Mouse (Mus musculus): ENCODE measurements around the gene Fbxo5. TPM values are rescaled to one million over a fixed set of nuclear protein-coding genes. Genes with fewer than 3 reads are reported as not detected.
A peak's percentile ranks its signal among the peaks of the same experiment; 100 is the strongest.

The Fbxo5 gene
- polyA plus RNA-seq (2012; rRNA removed), result 30.4 and 43.5 TPM in 2 replicates
- polyA plus RNA-seq (2014; fragmentation: Nextera tagmentation; extraction: Ambion mirVana), result 52.7 and 58.3 TPM in 2 replicates

DNA sequence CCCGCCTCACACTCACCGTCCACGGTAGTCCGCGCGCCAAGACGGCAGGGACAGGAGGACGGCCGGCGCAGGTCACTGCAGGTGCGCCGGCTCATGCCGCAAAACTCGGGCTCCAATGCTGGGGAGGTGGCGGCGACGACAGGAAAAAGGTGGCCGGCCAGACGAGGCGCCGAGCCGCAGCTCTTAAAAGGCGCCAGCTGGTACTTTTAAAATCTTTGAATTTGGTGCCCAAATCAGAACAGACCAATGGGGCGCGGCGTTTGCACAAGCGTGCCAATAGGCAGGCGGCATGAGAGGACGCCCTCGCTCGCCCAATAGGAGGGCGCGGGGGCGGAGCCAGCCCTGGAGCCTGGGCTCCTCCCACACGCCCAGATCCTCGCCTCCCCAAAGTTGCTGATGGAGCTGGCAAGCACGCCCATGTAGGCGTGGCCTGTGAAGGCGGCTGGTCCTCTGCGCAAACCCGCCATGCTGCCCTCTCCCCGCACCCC is at the start of gene Fbxo5:
Gene Fbxo5 (minus strand): TSS at position 358 of the 488 bp plus-strand sequence.
- no peaks in the 10 kb centered on the region for H3K27me3 ChIP-seq (ENCODE audit: control insufficient read depth, insufficient read depth, low read length)

DNA sequence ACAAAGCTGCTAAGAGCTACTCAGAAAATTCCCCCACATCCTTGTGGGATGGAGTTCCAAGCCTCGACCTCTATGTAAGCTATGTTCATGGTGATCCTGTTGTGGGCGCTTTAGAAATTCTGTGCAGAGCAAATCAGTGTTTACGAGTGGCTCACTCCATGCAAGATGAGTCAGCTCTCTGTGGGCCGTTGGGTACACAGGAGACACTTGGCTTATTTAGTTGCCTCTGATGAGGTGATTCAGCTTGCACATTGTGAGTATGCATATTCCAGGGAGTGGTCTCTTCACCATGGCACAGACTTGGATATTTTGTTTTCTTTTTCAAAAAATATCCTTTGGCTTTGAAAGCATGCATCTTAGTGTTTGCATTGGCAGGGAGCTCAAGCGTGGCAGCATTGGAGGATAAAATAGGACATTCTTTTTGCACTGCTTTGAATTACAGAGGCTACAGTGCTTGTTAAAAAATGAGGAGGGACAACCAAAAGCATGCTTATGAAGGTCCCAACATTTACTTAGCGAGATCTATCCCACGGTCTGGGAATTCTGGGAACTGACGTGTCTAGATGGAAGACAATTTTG is 48.0 kb upstream of the Fbxo5 start:
- H3K4me1 ChIP-seq (ENCODE audit: control insufficient read depth, insufficient read depth, low read length), result no peaks in the 10 kb centered on the region
- no peaks in the 10 kb centered on the region for H3K36me3 ChIP-seq (ENCODE audit: control insufficient read depth, insufficient read depth, low read length)
- WGBS, result 86% methylated on average over 8 of the region's 8 CpGs
- no peaks in the 10 kb centered on the region for H3K27me3 ChIP-seq (ENCODE audit: control insufficient read depth, insufficient read depth, low read length)
- H3K9ac ChIP-seq (ENCODE audit: low read depth, low read length, severe bottlenecking), result no peak overlapping the region
- H3K4me3 ChIP-seq (replicated peaks; ENCODE audit: low read length), result no peak overlapping the region
- H3K27ac ChIP-seq (replicated peaks; ENCODE audit: low read depth, low read length), result no peak overlapping the region
- no peaks in the 10 kb centered on the region for H3K9me3 ChIP-seq (ENCODE audit: control insufficient read depth, low read length)
- no peak for TF ChIP-seq POLR2A (IDR thresholded peaks at IDR 0.05; ENCODE audit: borderline replicate concordance, extremely low read depth, insufficient read depth, insufficient read length)
- no peak overlapping the region for H3K4me2 ChIP-seq (replicated peaks; ENCODE audit: low read depth, low read length, severe bottlenecking)
- no peak for DNase-seq (ENCODE audit: low spot score)
- no peak for ATAC-seq (ENCODE audit: low FRiP score, low read depth)

More for the DNA sequence above, at the start of gene Fbxo5:
- Histone ChIP-seq H3K36me3 (ENCODE audit: control insufficient read depth, insufficient read depth, low read length) (peaks cover 25% of the 10 kb centered on the region), H3K4me3 (replicated peaks; ENCODE audit: low read length) (peak within 1 kb of the TSS; percentile 75), H3K4me2 (replicated peaks; ENCODE audit: low read depth, low read length, severe bottlenecking) (peak within 1 kb of the TSS; percentile 94), H3K9me3 (ENCODE audit: control insufficient read depth, low read length) (no peaks in the 10 kb centered on the region), H3K9ac (ENCODE audit: low read depth, low read length, severe bottlenecking) (peak within 1 kb of the TSS; percentile 72), H3K27ac (replicated peaks; ENCODE audit: low read depth, low read length) (peak within 1 kb of the TSS; percentile 81), H3K4me1 (ENCODE audit: control insufficient read depth, insufficient read depth, low read length) (peaks cover 11% of the 10 kb centered on the region)
- DNase-seq (ENCODE audit: low spot score), result peak; percentile 100
- WGBS, result 0% methylated on average over 31 of the region's 42 CpGs
- peak; percentile 95 for ATAC-seq (ENCODE audit: low FRiP score, low read depth)
- TF ChIP-seq POLR2A (IDR thresholded peaks at IDR 0.05; ENCODE audit: borderline replicate concordance, extremely low read depth, insufficient read depth, insufficient read length), result 0 out of 2 replicates have a peak, but pooled peaks have one; percentile 19

DNA sequence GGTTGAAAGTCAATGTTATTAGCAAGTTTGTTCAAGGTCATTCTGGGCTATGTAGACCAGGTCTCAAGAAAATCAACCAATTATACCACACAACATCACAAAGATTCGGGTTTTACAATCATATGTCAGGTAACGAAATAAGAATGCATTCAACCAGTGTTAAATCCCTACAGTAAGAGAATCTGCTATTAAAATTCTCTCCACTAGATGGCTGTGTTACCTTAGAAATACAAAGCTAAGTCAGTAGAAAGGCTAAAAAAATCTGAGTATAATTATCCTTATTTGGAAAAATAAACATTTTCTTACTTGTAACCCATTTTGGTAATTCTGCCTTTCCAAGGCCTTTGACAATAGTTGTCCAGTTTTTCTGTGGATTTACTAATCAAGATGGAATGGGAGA is 41.5 kb upstream of the Fbxo5 start:
- no peak for ATAC-seq (ENCODE audit: low FRiP score, low read depth)
- Histone ChIP-seq H3K27me3 (ENCODE audit: control insufficient read depth, insufficient read depth, low read length) (no peaks in the 10 kb centered on the region), H3K4me1 (ENCODE audit: control insufficient read depth, insufficient read depth, low read length) (no peaks in the 10 kb centered on the region), H3K9ac (ENCODE audit: low read depth, low read length, severe bottlenecking) (no peak overlapping the region), H3K4me3 (replicated peaks; ENCODE audit: low read length) (no peak overlapping the region), H3K36me3 (ENCODE audit: control insufficient read depth, insufficient read depth, low read length) (no peaks in the 10 kb centered on the region), H3K27ac (replicated peaks; ENCODE audit: low read depth, low read length) (no peak overlapping the region), H3K4me2 (replicated peaks; ENCODE audit: low read depth, low read length, severe bottlenecking) (no peak overlapping the region), H3K9me3 (ENCODE audit: control insufficient read depth, low read length) (no peaks in the 10 kb centered on the region)
- WGBS, result 28% methylated on average over 2 of the region's 2 CpGs
- no peak for TF ChIP-seq POLR2A (IDR thresholded peaks at IDR 0.05; ENCODE audit: borderline replicate concordance, extremely low read depth, insufficient read depth, insufficient read length)
- DNase-seq (ENCODE audit: low spot score), result peak; percentile 74

DNA sequence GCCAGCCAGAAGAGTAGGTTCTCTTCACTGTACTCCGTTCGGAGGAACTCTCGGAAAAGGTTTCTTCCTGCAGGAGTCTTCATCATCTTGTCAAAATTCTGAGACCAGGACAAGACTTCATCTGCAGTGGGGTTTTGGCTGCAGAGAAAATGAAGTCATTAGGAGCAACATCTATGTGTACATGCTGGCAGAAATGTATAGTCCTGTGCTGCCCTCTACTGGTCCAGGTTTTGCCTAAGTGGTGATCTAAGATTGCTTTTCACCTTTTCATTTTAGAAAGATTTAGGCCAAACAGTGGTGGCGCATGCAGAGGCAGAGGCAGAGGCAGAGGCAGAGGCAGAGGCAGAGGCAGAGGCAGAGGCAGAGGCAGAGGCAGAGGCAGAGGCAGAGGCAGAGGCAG is 36.0 kb upstream of the Fbxo5 start:
- no peak for ATAC-seq (ENCODE audit: low FRiP score, low read depth)
- WGBS, result 88% methylated on average over 4 of the region's 4 CpGs

DNA sequence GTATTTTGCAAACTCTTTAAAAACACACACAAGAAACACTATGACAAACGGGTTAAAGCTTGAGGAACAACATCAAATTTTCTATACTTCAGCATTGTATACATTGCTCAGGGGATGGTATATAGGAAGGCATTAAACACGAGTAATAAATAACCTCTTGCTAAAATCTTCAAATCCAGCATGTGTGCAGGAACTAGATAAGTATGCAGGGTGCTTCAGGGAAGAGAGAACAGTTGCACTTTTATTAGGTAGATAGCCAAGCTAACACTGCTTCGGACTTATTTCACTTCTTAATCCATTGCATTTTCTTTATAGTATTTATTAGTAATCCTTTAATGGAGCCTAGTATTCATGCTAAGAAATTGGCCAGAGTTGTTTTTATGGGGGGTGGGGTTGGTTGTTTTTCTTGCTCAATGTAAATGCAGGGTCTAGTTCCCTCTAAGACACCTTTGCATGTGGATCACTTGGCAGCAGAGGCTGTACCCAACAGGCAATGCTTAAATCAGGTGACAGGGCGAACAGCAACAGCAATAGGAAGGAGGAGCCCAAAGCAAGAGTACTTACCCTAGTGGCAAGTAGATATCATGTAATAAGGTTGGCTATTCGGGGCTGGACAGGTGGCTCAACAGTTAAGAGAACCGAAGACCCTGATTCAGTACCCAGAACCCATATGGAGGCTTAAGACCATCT is 21.1 kb upstream of the Fbxo5 start:
- DNase-seq (ENCODE audit: low spot score), result no peak
- H3K9me3 ChIP-seq (ENCODE audit: control insufficient read depth, low read length), result no peaks in the 10 kb centered on the region

More for the DNA sequence above, 36.0 kb upstream of the Fbxo5 start:
- Histone ChIP-seq H3K4me2 (replicated peaks; ENCODE audit: low read depth, low read length, severe bottlenecking) (no peak overlapping the region), H3K27me3 (ENCODE audit: control insufficient read depth, insufficient read depth, low read length) (no peaks in the 10 kb centered on the region), H3K36me3 (ENCODE audit: control insufficient read depth, insufficient read depth, low read length) (no peaks in the 10 kb centered on the region), H3K9me3 (ENCODE audit: control insufficient read depth, low read length) (no peaks in the 10 kb centered on the region), H3K27ac (replicated peaks; ENCODE audit: low read depth, low read length) (no peak overlapping the region), H3K4me1 (ENCODE audit: control insufficient read depth, insufficient read depth, low read length) (no peaks in the 10 kb centered on the region), H3K4me3 (replicated peaks; ENCODE audit: low read length) (no peak overlapping the region), H3K9ac (ENCODE audit: low read depth, low read length, severe bottlenecking) (no peak overlapping the region)
- TF ChIP-seq POLR2A (IDR thresholded peaks at IDR 0.05; ENCODE audit: borderline replicate concordance, extremely low read depth, insufficient read depth, insufficient read length), result no peak
- DNase-seq (ENCODE audit: low spot score), result peak; percentile 79

More for the DNA sequence above, 21.1 kb upstream of the Fbxo5 start:
- ATAC-seq (ENCODE audit: low FRiP score, low read depth), result no peak
- peaks cover 8% of the 10 kb centered on the region for H3K4me1 ChIP-seq (ENCODE audit: control insufficient read depth, insufficient read depth, low read length)
- no peak overlapping the region for H3K4me3 ChIP-seq (replicated peaks; ENCODE audit: low read length)
- no peak overlapping the region for H3K27ac ChIP-seq (replicated peaks; ENCODE audit: low read depth, low read length)
- H3K4me2 ChIP-seq (replicated peaks; ENCODE audit: low read depth, low read length, severe bottlenecking), result no peak overlapping the region
- H3K27me3 ChIP-seq (ENCODE audit: control insufficient read depth, insufficient read depth, low read length), result no peaks in the 10 kb centered on the region
- peaks cover 5% of the 10 kb centered on the region; the same call in 1 of the 2 replicates for H3K36me3 ChIP-seq (ENCODE audit: control insufficient read depth, insufficient read depth, low read length)
- no peak overlapping the region for H3K9ac ChIP-seq (ENCODE audit: low read depth, low read length, severe bottlenecking)
- TF ChIP-seq POLR2A (IDR thresholded peaks at IDR 0.05; ENCODE audit: borderline replicate concordance, extremely low read depth, insufficient read depth, insufficient read length), result no peak
- WGBS, result 74% methylated on average over 6 of the region's 6 CpGs

Measured in limb, embryonic 14.5 days (tissue).